Mouse (Mus musculus) heart, adult 11 months (tissue): ENCODE measurements around the gene Aldh1a1.

Experiments
- DNase-seq: peaks from one replicate; pipeline ENCODE4 v3.0.0; 2022

The Aldh1a1 gene

DNA sequence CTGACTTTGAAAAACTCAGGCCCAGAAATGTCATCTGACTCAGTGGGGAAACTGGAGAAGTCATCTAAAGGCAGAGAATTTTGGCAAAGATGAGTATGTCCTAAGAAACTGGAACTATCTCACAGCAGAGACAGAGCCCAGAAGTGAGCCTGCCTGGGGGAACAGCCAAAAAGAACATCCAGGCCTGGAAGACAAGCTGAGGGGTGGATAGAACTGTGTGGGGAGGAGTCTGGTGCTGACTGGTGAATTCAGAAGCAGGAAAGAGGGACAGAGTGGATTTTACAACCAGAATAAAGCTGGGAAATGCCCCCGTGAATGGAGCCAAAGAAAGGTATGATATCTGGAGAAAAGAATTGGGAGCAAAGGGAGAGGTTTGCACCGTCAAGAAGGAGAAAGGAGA, at the start of gene Aldh1a1:
TSS of gene Aldh1a1 (plus strand) at position 225 of the 400 bp plus-strand sequence.
- DNase-seq: peak; percentile 98

DNA sequence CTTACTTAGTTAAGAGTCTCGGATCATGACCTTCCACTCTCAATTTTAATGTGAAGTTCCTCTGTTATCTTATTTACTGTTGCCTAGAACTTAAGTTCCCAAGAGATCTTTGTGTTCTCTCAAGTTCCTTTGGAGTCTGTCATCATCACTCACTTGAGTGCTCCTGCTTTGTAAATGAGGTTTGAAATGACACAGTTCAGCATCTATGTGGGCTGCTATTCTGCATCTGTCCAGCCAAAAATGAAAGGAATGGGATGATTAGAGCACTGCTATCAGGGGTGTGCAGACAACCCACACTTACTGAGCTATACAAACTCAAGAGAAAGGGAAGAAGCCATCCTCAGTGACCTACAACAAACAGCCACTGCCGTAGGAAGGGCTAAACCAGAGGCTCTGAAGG, 44.7 kb upstream of the Aldh1a1 start:
- no peak for DNase-seq

DNA sequence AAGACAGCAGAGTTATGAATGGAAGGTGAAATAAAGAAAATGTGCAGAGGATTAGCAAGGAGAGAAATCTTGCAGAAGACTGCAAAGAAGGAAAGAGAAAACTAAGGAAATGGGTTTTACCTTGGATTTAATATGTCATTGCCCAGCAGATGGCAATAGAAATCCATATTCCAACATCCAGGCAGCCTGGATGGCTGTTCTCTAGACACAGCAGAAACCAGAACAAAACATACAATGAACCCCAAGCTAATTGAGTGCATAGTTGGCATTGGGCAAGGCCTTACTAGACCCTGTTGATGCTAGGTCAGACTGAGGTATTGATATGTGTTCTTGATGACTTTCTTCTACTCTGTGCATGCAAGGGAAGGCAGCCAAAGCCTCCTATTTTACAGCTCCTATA, 43.0 kb upstream of the Aldh1a1 start:
- peak; percentile 59 for DNase-seq

DNA sequence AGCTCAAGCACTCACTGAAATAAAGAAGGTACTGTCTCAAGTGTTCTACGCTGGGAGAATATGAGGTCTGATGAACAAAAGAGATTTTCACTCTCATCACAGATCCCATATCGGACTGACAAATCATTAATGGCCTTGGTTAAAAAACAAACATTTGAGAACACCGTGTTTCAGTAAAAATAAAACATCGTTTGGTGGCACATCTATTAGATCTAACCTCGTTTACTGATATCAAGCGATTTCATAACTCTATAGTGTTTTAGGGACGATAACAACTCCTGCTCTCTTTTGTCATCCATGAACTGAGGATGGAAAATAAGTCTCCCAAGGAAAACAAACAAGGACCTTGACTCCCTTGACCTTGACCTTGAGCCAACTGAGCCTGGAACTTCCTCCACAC, 41.5 kb upstream of the Aldh1a1 start:
- DNase-seq: no peak

DNA sequence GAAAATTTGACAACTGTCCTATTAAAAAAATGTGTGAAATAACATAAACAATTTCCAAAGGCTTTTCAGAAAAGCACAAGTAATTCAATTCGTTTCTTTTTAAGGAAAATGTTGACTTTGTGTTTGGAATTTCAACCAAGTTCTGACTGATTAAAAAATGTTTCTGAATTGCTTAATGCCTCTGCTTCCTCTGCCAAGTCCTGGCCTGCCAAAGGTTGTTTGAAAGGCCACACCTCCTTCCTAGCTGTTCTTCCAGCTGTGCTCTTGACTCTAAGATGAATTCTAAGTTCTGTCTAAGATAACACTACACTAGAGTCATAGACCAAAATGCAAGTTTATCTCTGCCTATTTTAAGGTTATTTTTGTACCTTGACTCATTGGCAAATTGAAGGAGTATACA, 8.0 kb upstream of the Aldh1a1 start:
- DNase-seq: peak; percentile 96

DNA sequence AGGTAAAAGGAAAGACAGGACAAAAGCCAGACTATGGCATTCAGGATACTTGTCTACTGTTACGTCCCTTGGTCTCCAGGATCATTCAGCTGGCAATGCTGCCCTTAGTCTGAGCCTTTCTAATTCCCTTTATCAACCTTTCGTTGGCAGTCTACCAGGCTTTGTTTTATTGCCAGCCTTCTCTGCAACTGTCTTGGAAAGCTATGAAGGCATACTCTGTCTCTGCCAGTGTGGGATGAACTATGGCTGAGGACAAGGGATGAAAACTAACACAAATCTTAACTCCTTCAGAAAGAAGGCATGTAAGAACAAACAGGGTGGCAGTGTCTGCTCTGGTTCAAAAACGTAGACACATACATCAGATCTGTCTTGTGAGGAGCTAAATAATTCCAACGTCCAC, 565 bp upstream of the Aldh1a1 start:
- peak; percentile 81 for DNase-seq

DNA sequence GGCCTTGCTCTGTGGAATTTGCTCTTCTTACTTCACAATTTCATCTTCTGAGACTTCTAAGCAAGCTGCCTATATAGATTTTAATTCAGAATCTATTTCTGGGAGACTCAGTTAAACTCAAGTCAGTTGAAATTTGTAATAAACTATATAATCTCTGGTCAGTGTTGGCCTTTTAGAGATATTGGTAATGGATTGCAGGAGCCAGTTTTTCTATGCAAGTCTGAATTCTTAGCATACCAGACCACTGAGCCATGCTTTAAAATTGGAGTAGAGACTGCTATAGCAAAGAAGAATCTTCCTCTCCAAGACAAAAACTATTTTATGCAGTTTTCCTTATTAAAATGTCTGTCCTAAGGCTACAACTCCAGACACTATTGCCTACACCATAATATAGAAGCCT, 4.0 kb downstream of the Aldh1a1 start:
- no peak for DNase-seq

DNA sequence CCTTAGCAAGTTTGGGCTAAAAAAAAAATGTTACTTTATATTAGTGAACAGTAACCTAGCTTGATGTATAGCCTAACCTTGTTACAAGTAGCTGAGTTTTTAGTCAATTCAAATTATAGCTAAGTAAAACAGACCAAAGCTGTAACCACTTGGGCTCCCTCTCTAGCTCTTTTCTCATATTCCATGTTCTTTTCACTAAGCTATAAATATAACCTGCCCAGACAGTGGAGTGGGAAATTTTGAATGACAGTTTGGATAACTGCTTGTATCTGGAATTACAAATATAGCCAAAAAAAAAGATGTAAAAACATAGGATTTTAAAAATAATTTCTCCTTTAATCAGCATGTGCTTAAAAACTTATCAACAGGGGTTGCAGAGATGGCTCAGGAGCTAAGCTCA, 12.8 kb downstream of the Aldh1a1 start:
- DNase-seq: no peak

DNA sequence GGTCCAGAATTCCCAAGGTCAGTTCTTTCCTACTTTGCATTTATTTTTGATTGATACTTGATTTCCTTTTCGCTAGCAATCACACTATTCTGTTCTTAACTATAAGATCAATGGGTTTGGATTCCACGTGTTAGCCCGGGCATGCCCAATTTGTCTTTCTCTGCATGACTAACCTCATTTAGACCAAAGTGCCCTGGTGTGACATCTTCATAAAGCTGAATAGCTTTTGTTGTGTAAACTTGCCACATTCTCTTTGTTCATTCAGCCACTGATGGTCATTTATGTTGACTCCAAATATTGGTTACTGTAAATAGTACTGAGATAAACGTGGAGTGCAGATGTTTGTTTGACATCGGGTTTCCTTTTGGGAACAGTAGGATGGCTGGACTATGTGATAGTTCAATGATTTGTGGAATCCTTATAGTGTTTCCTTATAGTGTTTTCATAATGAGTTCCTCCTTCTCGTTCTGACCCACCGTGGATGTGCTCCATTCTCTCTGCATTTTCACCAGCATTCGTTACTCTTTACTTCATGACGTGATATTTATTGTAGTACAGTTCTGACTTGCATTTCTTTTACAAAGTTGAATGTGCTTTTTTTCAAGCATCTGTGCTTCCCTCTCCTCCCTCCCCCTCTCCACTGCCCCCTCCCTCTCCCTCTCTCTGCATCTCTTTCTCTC, 14.6 kb downstream of the Aldh1a1 start:
- DNase-seq: no peak

DNA sequence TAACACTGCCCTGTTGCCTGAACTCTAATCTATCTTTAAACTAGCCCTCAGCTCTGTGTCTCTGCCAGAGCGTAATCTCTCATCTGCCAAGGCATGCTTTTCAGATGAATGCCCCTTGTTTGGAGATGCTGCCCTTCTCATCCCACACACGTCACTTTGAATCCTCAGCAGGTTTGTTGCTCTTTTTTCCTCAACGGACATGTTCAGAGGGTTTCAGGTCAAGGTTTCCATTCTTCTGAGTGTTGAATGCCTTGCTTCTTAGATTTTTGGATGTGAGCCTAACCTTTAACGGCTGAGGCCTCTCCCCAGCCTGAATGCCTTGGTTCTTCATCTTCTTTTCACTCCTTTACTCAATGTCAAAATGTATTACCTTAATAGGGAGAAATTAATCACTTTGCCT, 16.1 kb downstream of the Aldh1a1 start:
- DNase-seq: no peak

DNA sequence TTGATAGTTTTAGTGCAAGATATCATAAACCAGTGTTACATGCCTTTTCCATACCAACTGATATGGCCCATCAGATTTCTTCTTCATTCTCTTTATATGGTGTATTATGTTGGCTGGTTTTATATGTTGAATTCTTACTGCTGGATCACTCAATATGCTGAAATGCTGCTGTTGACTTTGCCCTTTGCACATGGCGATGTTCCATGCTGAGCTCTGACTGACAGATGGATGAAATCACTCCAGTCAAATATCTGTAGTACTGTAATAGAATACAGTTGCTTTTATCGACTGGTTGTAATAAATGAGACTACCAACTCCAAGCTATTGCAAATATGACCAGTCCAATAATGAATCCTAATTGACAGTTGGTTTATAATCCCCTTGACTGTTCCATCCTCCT, 19.5 kb downstream of the Aldh1a1 start:
- DNase-seq: no peak

DNA sequence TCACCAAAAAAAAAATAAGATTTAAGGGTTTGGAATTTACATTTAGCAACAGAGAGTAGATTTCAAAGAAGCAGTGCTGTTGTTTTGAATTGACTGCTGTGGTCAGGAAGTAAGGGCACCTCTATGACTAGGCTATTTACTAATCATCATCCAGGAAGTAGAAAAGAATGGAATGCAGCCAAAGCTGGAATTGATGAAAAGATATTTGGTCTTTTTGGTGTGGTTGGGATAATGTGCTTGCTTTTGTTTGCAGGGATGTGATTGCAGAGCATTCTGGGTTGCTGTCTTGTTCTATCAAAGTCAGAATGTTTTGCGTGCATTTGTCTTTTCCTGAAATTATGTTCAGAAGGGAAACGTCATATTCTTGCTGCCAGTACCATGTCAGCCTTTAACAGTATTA, 20.7 kb downstream of the Aldh1a1 start:
- DNase-seq: no peak

DNA sequence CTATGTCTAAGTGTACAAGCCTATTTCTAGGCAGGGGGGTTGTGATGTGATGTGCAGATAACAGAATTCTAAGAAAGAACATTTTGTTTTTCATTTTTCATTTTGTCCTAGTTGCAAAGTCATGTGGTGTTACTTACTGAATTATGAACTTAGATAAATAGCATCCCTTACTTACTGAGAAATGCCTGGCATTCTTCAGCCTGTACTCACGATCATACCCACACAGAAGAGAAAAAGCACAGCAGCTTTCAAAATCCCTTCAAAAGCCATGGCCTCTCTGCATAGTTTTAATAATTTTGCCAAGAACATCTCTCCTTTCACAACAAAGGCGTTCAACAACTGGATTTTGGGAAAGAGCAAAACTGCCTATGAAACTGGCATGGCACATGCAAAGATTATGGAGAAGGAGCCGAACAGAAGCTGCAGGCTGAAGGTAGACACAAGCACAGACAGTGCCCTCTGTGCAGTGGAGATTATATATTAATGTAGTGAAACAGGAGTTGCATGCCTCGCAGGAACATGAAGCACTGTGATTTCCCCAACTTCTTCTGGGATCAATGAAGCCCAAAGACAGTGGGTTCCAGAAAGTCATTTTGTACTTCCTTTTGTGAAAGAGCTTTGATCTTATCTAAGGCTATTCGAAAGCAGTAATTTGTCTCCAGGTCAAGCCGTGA, 21.3 kb downstream of the Aldh1a1 start:
- DNase-seq: peak; percentile 44

DNA sequence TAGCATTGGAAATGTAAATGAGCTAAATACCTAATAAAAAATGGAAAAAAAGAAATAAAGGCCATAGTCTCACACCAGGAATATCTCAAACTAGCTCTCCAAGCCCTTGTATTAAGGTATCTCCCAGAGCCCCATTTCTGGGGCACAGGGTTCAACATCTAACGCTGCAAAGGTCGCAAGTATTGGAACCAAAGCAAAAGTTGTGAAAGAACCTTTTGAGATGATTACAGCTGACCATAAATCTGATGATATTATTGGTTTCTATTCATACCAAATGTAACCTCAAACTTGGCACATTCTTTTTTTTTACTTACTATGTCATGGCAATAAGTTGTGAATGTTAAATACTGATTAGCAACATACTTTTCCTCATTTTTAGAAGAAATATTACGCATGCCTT, 24.0 kb downstream of the Aldh1a1 start:
- no peak for DNase-seq

DNA sequence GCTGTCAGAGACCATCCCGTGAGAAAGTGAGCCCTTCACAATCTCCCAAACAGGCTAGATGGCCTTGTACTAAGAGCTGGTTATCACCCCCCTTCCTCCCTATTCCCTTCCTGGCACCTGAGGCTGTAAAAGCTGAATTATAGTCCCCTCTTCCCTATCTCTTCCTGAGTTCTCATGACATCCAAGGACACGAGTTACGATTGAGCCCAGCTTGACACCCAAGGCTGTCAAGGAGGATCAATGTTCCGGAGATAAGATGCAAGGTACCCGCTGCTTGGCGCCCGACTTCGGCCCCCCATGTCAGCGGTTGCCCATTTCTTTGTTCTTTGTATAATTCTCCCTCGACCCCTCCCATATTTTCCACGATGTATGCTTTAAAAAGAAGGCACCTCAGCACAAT, 36.6 kb downstream of the Aldh1a1 start:
- peak; percentile 87 for DNase-seq

DNA sequence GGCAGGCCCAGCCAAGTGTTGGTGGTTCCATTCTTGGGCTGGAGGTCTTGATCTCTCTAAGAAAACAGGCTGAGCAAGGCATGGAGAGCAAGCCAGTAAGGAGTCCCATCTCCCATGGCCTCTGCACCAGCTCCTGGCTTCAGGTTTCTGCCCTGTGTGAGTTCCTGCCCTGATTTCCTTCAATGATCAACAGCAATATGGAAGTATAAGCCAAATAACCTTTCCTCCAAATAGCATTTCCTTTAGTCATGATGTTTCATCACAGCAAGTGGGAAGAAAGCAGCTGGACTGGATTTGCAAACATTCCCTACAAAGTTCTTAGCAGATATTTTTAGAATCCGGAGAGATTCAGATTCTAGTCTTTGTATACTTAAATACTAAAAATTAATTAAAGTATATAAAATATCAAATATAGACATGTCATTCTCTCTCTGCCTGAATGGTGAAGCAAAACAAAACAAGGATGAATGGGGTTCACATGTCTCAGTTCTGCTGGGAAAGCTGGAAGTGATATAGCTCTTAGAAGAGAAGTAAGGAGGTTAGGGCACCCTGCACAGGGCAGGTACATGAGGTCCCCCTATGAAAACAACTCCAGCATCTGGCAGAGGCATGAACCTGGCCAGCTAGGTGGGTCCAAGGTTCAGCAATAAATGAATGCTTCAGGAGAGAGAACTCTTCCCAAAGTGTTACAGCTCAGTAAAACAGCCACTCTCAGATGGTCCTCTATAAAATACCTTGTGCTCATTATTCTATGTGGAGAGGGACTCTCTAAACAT, 37.6 kb downstream of the Aldh1a1 start:
- peak; percentile 96 for DNase-seq

DNA sequence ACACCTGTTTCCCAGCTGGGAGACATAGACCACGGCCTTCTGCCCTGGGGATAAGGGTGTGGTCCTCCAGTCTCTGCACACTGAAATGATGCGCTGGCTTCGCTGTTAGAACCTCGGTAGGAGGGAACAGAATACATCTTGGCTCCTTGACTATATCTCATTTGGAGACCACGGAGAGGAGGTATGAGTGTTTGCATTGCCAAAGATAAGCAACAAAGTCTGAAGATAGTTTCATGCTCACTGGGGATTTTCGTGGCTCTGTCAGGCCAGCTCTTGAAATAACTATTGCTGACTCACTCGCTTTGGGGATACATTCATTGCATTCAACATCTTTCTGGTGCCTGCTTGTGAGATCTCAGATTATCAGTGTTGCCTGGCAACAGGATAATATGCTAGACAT, 44.0 kb downstream of the Aldh1a1 start:
- peak; percentile 95 for DNase-seq

DNA sequence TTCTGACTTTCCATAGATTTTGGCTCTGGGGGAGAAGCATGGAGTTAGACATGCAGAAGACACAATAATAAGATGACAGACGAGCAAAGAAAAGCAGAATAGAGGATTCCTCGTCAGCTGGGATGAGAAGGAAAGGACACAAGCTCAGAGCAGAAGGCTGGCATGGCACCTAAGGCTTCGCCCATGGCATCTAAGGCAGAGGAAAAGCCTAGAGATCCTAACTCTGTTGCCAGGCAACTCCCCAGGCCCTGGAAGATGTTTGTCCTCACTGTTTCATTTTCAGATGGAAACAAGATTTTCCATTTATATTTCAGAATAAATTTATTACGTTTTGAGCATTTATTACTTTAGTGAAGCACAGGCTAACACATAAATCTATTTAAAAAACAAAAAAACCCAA, 48.5 kb downstream of the Aldh1a1 start:
- no peak for DNase-seq

DNA sequence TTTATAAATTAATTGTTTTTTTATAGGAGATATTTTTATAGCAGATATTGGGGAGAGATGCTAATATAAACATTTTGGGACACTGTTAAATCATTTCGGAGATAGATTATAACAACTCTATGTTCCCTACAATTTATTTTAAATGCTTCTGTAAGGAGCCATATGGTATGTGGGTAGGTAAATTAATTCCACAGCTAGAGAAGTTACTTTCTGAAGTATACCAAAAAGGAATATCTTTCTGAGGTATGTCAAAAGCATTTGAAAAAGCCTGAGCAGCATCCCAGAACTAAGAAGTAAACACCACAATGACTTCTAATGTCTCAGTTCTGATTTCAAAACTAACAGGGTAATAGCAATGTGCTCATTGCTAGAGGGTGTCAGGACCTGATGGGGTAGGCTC, 49.4 kb downstream of the Aldh1a1 start:
- no peak for DNase-seq

DNA sequence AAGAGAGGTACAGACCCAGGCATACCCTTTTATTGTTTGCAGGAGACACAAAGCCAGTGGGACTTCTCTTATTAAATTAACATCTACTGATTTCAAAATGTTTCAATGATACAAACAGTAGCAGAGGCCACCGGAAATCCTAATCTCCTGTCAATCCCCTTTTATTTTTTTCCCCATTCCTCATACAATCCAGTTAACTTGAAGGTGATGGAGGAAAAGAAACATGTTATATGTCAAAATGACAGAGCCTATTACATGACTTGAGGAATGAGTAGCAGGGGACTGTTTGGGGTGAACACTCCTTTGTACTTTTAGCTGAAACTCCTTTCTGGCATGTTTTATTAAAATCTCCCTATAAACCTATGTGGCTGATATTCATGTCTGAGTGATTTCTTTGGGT, 51.3 kb downstream of the Aldh1a1 start:
- peak; percentile 16 for DNase-seq

DNA sequence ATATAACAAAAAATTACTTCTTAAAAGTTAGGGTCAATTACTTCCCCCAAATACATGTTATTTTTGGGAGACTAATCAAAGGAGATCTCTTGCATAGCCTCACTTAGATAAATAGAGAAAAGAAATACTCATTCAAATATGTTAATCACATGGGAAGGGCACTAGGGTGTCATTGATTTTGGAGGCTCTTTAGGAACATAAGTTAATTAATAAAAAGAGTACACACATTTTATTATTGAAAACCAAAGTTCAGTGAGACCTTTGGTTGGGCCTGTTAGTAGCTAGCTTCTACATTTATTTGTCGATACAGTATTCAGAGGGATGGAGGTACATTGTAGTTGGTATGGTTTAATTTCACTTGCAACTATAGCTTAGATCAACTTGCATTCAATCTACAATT, 52.4 kb downstream of the Aldh1a1 start:
- no peak for DNase-seq

DNA sequence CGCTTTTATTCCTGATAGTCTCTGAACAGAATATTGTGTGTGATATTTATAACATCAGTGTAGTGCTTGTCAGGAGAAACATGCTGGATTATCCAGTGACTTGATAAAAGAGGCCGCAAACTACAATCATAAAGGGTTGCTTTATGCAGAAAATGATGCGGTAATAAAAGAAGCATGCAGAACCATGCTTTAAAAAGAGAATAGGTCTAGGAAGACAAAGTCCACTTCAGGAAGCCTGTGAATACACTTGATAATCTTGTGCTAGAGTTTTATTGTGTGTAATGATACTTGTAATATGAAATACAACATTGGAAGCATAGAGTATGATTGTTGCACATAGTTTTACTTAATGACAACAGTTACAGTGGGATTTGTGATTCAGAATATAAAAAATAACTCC, 54.5 kb downstream of the Aldh1a1 start:
- DNase-seq: no peak

DNA sequence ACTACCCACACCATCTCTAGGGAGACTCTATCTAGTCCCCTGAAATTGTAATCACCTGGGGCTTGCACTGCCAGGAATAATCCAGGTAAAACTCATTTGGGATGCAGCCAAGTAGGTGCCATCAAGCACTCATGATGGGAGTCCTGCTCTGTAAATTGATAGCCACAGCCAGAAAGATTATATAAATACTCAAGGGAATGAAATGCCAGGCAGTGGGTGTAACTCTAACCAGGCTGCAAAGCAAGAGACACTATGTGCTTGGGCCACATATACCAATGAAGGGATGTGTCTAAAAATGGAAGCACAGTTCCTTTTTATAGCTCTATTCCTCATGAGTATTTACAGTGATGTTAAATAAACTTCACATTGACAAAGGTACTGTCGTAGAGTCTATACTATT, 56.9 kb downstream of the Aldh1a1 start:
- peak; percentile 50 for DNase-seq

DNA sequence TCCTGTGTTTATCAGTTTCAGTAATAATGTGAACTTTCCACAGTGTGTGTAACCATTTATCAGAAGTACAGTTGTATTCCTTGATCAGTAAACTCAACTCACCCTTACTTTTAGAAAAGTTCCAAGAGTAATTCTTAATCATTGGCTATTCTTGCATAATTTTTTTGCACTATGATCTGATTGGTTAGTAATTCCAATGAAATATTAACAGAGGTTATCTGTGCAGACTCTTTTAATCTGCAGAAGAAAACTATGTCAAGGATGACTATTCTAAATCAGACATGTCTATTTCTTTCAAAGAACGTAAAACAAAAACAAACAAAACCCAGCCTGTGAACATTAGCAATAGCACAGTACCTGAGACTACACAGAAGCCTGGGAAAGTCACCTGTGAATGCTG, 62.9 kb downstream of the Aldh1a1 start:
- no peak for DNase-seq
